Comparison of ENCODE assay signal across 9 mouse cellular contexts in genomic region chr1:155722185-155722584, GRCm38 (mm10). TPM values are rescaled to one million over a fixed set of nuclear protein-coding genes. Genes with fewer than 3 reads are reported as not detected.
A peak's percentile ranks its signal among the peaks of the same experiment; 100 is the strongest.
DNase-seq lines count a peak whose midpoint lies in the region; ATAC-seq lines count a peak whose summit lies in the region.
"Had no signal": no experiment of that assay in that cellular context is flagged by ENCODE, and none has a peak within 500 bp of the region (broad histone marks: within the 10 kb centered on the region; RNA-seq: fewer than 3 reads in every experiment).

No protein-coding gene starts in this region.

- 0 out of 2 replicates have a peak overlapping the region, but pooled peaks have one; percentile 8 for H3K4me3 ChIP-seq in forebrain, embryonic 12.5 days (replicated peaks)
- no peak overlapping the region for H3K4me3 ChIP-seq in kidney, embryonic 14.5 days (ENCODE audit: low read length)
- peak overlapping the region; percentile 28 for H3K4me3 ChIP-seq in midbrain, embryonic 10.5 days
- H3K4me3 ChIP-seq: erythroblast, embryonic 14.5 days had no signal

- H3K9ac ChIP-seq in forebrain, embryonic 12.5 days: no peak overlapping the region
- no peak overlapping the region for H3K9ac ChIP-seq in kidney, embryonic 14.5 days (ENCODE audit: low read depth, low read length)

- no peak overlapping the region for H3K27ac ChIP-seq in forebrain, embryonic 12.5 days
- no peak overlapping the region for H3K27ac ChIP-seq in kidney, embryonic 14.5 days (ENCODE audit: low read depth, low read length)
- H3K27ac ChIP-seq in midbrain, embryonic 10.5 days (replicated peaks): no peak overlapping the region

- peaks cover 69% of the 10 kb centered on the region for H3K27me3 ChIP-seq in forebrain, embryonic 12.5 days
- peaks cover 5% of the 10 kb centered on the region for H3K27me3 ChIP-seq in kidney, embryonic 14.5 days (ENCODE audit: control insufficient read depth, insufficient read depth, low read length)
- H3K27me3 ChIP-seq in midbrain, embryonic 10.5 days (ENCODE audit: low read depth, poor library complexity, severe bottlenecking): peaks cover 92% of the 10 kb centered on the region

- peaks cover 4% of the 10 kb centered on the region; the same call in 1 of the 2 replicates for H3K4me1 ChIP-seq in forebrain, embryonic 12.5 days
- no peaks in the 10 kb centered on the region for H3K4me1 ChIP-seq in kidney, embryonic 14.5 days (ENCODE audit: control insufficient read depth, insufficient read depth, low read length)
- peaks cover 19% of the 10 kb centered on the region for H3K4me1 ChIP-seq in midbrain, embryonic 10.5 days

- H3K9me3 ChIP-seq in forebrain, embryonic 12.5 days: no peaks in the 10 kb centered on the region
- H3K9me3 ChIP-seq in kidney, embryonic 14.5 days (ENCODE audit: control insufficient read depth, low read length): no peaks in the 10 kb centered on the region; the same call in 1 of the 2 replicates
- 0 out of 2 replicates have a peak, but pooled peaks cover 4% of the 10 kb centered on the region for H3K9me3 ChIP-seq in midbrain, embryonic 10.5 days (replicated peaks)

- H3K4me2 ChIP-seq in forebrain, embryonic 12.5 days: peak overlapping the region; percentile 42
- H3K4me2 ChIP-seq in kidney, embryonic 14.5 days (replicated peaks; ENCODE audit: low read depth, low read length): peak overlapping the region; percentile 24; the same call in 1 of the 2 replicates

- under 1% methylated on average over 13 of the region's 13 CpGs for WGBS in forebrain, embryonic 12.5 days
- WGBS in kidney, embryonic 14.5 days: 0% methylated on average over 13 of the region's 13 CpGs
- WGBS in midbrain, embryonic 10.5 days: 1% methylated on average over 13 of the region's 13 CpGs

- ATAC-seq in forebrain, embryonic 12.5 days (ENCODE audit: low FRiP score): 0 out of 2 replicates have a peak, but pooled peaks have one; percentile 21
- ATAC-seq in kidney, embryonic 14.5 days (ENCODE audit: low FRiP score, low TSS enrichment): peak; percentile 76; the same call in 1 of the 2 replicates

- H3K36me3 ChIP-seq in forebrain, embryonic 12.5 days (replicated peaks): no peaks in the 10 kb centered on the region
- H3K36me3 ChIP-seq in kidney, embryonic 14.5 days (ENCODE audit: control insufficient read depth, insufficient read depth, low read length): no peaks in the 10 kb centered on the region
- no peaks in the 10 kb centered on the region for H3K36me3 ChIP-seq in midbrain, embryonic 10.5 days

- DNase-seq in CD4-positive helper T cell, adult 2 months (ENCODE audit: low read depth, low spot score): peak; percentile 47
- peak; percentile 79 for DNase-seq in NIH3T3 (ENCODE audit: low read depth)
- peak; percentile 67 for DNase-seq in midbrain, embryonic 10.5 days (ENCODE audit: low spot score)
- peak; percentile 43 for DNase-seq in thymus, postnatal 25 days
- DNase-seq in layer of hippocampus, adult 9-11 months: no peak
- DNase-seq in cerebellum, adult 18-20 months: no peak

RNA-seq across cellular contexts. Expression of gene Lhx4, which starts 29.3 kb away (rescaled TPM):
- 0.14 TPM in 2 replicates for polyA plus RNA-seq in forebrain, embryonic 12.5 days (2016; fragmentation: Nextera tagmentation; extraction: Ambion mirVana)
- 0.08 TPM in 1 of 2 replicates, not detected in the other for polyA plus RNA-seq in kidney, embryonic 14.5 days (2014; fragmentation: Nextera tagmentation; extraction: Ambion mirVana)
- 2.2 and 4.6 TPM in 2 replicates for polyA plus RNA-seq in midbrain, embryonic 10.5 days (2016; fragmentation: Nextera tagmentation; extraction: Ambion mirVana)
- polyA plus RNA-seq: erythroblast, embryonic 14.5 days had no signal

Comparison
In these comparisons a context has a peak if more than half of its experiments do, and no peak if none do; other contexts are left out.
1. DNase-seq: peak in CD4-positive helper T cell, adult 2 months (single experiment), NIH3T3 (single experiment), midbrain, embryonic 10.5 days (single experiment) and thymus, postnatal 25 days (single experiment); none in layer of hippocampus, adult 9-11 months (single experiment) and cerebellum, adult 18-20 months (0 of 2).